Mouse (Mus musculus): ENCODE results near the gene Adck1. TPM values are rescaled to one million over a fixed set of nuclear protein-coding genes. Genes with fewer than 3 reads are reported as not detected.
"Not testable (repeated sequence)": the region's sequence is repeated elsewhere in the genome, so short reads cannot be mapped to it uniquely, and the experiment has no call there.

Adck1 gene
- total RNA-seq (2015) (5.1 and 6.8 TPM in 2 replicates), total RNA-seq (2017) (9.0 and 13.2 TPM in 2 replicates)

DNA sequence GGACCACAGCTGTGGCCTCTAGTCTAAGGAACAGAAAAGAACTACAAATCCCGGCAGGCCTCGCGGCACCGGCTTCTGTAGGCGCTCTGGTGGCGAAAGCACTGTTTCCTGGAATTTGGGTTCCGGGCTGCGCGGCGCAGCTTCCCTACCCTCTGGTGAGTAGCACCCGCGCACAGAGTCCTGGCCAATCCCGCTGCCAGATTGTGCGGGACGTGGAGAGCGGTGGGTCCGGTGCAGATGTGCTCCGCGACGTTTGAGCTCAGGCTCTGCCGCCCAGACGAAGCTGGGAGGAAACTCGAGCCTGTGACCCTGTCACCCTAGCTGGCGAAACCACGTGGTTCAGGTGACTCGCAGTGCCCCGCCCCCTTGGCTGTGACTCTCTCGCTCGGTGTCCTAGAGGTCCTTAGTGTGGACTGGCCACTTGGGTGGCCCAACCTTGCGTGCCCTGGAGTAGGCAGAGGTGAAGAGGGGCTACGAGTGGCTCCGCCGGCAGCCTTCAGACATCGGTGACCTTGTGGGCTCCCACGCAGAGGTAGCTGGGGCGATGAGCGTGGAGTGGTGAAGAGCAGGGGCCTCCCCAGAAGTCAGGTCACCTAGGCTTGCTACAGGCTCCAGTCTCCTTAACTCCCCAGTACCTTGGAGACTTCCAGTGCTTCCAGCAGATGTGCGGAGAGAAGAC is at the start of gene Adck1:
TSS of gene Adck1 (plus strand) at position 114 of the 679 bp plus-strand sequence.
- ATAC-seq (ENCODE audit: poor library complexity, severe bottlenecking) = peak; percentile 94

GRCm38 (mm10) chr12:88314556-88314955 is 45.8 kb upstream of the Adck1 start:
- no peak for ATAC-seq (ENCODE audit: poor library complexity, severe bottlenecking)

DNA sequence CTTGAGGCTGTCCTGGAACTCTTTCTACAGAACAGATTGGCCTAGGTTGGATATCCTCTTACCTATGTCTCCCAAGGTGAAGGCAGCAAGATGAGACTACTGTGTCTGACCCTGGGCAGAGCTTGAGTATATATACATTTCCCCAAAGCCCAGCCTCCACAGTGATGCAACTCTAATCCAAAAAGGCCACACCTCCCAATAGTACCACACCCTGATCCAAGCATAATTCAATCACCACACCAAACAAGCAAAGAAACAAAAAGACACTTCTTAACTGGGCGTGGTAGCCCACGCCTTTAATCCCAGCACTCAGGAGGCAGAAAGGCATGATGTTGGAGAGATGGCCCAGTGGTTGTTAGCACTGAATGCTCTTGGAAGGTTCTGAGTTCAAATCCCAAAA is 36.4 kb upstream of the Adck1 start, which contains the start of gene Gm5039:
TSS of gene Gm5039 (minus strand) at position 101 of the 400 bp plus-strand sequence.
- ATAC-seq (ENCODE audit: poor library complexity, severe bottlenecking) = not testable (repeated sequence)

GRCm38 (mm10) chr12:88336662-88337413 is 23.5 kb upstream of the Adck1 start:
- peak; percentile 27; the same call in 1 of the 2 replicates for ATAC-seq (ENCODE audit: poor library complexity, severe bottlenecking)

GRCm38 (mm10) chr12:88341286-88341685 is 19.1 kb upstream of the Adck1 start:
- ATAC-seq (ENCODE audit: poor library complexity, severe bottlenecking) = not testable (repeated sequence)

GRCm38 (mm10) chr12:88354182-88354702 is 6.1 kb upstream of the Adck1 start:
- no peak for ATAC-seq (ENCODE audit: poor library complexity, severe bottlenecking)

DNA sequence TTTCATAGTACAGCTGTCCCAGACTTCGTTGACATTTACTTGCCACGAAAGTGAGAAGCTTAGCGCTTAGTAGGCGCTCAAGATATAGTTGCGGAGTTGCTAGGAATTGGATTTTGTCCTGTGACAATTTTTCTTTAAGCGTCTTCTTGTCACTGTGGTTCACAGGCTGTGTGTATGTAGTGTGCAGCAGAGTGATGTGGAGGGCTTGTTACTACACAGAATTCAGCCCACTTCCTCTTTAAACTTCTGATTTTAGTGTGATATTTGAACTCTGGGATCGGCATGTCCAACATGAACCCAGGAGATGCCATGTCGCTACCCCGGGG is 729 bp downstream of the Adck1 start:
- ATAC-seq (ENCODE audit: poor library complexity, severe bottlenecking) = peak; percentile 41

GRCm38 (mm10) chr12:88367673-88368072 is 7.3 kb downstream of the Adck1 start:
- ATAC-seq (ENCODE audit: poor library complexity, severe bottlenecking) = peak; percentile 51

DNA sequence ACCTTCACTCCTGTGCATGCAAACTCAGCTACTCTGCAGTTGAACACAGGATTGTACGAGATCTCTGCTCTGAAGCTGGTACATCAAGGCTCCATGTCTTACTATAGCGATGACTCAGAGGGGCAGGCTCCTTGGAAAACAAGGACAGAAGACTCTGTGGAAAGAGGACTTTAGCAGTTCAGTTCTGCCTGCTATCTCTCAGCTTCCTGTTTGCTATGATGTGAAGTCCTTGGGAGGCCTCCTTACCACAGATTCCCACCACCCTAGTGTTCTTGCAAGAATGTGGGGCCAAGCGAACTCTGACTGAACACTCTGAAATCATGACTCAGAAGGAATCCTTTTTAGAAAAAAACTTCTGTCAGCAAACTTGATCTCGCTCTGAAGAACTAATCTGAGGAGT is 8.3 kb downstream of the Adck1 start:
- no peak for ATAC-seq (ENCODE audit: poor library complexity, severe bottlenecking)

- ATAC-seq (ENCODE audit: poor library complexity, severe bottlenecking) = not testable (repeated sequence)
Observed at GRCm38 (mm10) chr12:88369690-88370089, 9.3 kb downstream of the Adck1 start.

GRCm38 (mm10) chr12:88370321-88370720 is 10.0 kb downstream of the Adck1 start:
- not testable (repeated sequence) for ATAC-seq (ENCODE audit: poor library complexity, severe bottlenecking)

DNA sequence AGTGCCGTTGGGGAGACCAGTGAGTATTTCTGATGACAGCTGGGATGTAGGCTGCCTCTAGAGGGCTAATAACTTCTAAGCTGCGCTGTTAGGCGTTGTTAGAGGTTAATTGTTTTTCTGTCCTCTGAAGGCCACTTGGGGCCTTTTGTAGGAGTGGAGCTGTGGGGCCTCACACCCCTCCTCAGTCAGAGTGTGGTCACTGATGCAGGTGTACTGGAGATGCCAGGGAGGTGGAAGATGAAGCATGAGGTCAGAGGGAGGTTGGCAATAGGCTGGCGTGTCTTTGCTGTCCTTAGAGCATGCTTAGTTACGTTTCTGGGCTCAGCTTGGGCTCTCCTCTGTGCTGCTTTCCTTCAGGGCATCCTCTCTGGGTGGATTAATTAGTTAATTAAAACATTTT is 11.7 kb downstream of the Adck1 start:
- ATAC-seq (ENCODE audit: poor library complexity, severe bottlenecking) = no peak

- no peak for ATAC-seq (ENCODE audit: poor library complexity, severe bottlenecking)
Observed at GRCm38 (mm10) chr12:88376820-88377219, 16.5 kb downstream of the Adck1 start.

DNA sequence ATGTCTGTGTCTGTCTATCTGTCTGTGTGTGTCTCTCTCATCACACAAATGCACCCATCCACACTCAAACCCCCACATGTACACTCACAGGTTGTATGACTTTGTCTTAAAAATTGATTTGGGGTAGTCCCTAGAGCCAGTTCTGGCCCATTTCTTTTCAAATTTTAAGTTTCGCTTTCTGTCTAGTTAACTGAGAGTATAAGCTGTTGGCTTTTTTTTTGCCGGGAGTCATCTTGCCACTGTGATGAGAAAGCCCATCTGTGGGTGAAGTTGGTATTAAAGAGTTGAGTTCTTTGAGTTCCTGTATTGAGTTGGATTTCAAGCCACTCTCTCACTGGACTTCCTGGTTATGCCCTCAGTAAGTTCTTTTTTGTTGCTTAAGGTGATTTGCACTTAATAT is 17.9 kb downstream of the Adck1 start:
- no peak for ATAC-seq (ENCODE audit: poor library complexity, severe bottlenecking)

GRCm38 (mm10) chr12:88388832-88389231 is 28.5 kb downstream of the Adck1 start:
- no peak for ATAC-seq (ENCODE audit: poor library complexity, severe bottlenecking)

DNA sequence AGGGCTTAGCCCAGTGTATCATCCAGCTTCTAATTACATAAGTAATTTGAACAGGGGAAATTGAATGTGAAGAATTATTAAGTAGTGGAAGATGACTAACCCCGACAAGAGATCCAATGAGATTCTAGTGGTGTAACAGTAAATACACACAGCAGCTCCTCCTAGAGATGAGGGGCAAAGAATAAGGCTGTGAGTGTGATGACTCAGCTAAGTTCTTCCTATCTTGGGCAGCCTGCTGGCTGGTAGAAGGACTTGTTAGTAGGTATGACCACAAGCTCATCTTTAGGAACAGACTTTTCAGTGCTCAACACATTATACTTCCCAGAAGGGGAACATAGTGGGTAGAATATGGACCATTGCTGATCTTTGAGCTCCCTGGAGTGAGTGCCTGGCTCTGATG is 38.3 kb downstream of the Adck1 start:
- ATAC-seq (ENCODE audit: poor library complexity, severe bottlenecking) = no peak

GRCm38 (mm10) chr12:88403541-88403940 is 43.2 kb downstream of the Adck1 start:
- ATAC-seq (ENCODE audit: poor library complexity, severe bottlenecking) = no peak

GRCm38 (mm10) chr12:88405113-88405512 is 44.8 kb downstream of the Adck1 start:
- peak; percentile 79 for ATAC-seq (ENCODE audit: poor library complexity, severe bottlenecking)

- no peak for ATAC-seq (ENCODE audit: poor library complexity, severe bottlenecking)
Observed at GRCm38 (mm10) chr12:88407996-88408322, 47.6 kb downstream of the Adck1 start.

DNA sequence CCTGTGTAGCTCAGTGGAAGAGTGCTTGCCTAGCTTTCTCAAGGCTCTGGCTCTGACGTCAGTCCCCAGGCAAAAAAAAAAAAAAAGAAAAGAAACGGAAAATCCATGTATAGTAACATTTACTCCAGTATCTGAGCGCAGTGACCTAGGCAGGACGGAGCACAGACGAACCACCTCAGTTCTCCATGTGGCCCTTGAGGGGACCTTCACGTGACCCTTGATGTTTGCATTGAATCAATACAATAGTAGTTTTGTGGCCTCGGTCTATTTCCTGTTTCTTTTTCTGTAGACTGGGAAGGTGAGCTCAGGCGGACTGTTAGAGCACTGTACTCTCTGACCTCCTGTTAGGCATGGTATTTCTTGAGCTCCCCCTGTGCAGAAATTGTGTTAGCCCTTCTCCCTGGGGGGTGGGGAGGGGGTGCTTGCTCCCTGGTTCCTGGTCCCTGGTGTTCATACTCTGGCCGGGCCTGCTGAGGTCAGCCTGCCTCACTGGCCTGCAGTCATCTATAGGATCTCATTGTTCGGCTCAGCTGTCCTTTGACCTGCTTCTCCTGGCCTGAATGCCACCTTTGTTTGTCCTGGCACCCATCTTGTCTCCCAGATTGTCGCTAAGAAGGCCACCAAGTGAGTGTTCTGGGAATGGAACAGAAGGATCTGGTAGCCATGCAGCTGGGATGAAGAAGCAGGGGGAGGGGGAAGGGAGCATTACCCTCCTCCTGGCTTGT is 48.1 kb downstream of the Adck1 start:
- ATAC-seq (ENCODE audit: poor library complexity, severe bottlenecking) = peak; percentile 29

DNA sequence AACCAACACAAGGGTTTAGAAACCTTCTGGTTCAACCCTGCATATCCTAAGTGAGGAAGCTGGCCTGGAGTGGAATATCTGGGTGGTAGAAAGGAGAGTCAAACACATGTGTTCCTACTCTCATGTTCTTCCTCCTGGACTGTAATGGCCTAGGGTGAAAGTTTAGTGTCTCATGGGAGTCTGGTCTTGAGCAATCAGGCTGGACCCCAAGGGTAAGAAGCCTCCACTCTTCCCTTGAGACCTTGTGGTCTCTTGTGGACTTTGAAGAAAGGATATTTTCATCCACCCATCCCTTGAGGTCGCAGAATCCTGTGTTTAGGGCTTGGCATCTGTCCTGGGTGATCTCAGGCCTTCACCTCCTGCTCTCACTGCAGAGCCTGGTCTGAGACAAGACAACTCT is 52.9 kb downstream of the Adck1 start:
- no peak for ATAC-seq (ENCODE audit: poor library complexity, severe bottlenecking)

Data from megakaryocyte, adult 5-6 weeks (primary cell).